Mouse (Mus musculus) embryonic facial prominence, embryonic 14.5 days (tissue): ENCODE results near the gene Ces3a. TPM values are rescaled to one million over a fixed set of nuclear protein-coding genes. Genes with fewer than 3 reads are reported as not detected.

Source experiments
- polyA plus RNA-seq: library from polyadenylated mRNA; unstranded; fragments of >200 nt; fragmentation: Nextera tagmentation; extraction: Ambion mirVana; gene quantifications from 2 replicates; pipeline ENCODE4 v1.2.1, GENCODE M21; 2014

The Ces3a gene
- polyA plus RNA-seq, 1 experiment from 2014 or later = not detected

Other genes with a start within 250 kb of the Ces3a start
- gene Ces2b, start 217.0 kb upstream of the Ces3a start, polyA plus RNA-seq = 0.17 TPM in 1 of 2 replicates, not detected in the other
- gene Ces2c, start 201.5 kb upstream of the Ces3a start, polyA plus RNA-seq = not detected in 2 replicates
- 0.28 and 0.33 TPM in 2 replicates for gene Ces2e, start 122.3 kb upstream of the Ces3a start, polyA plus RNA-seq
- 0.07 and 0.26 TPM in 2 replicates for gene Ces2f, start 101.2 kb upstream of the Ces3a start, polyA plus RNA-seq
- 1.2 and 3.4 TPM in 2 replicates for gene Ces2g, start 86.9 kb upstream of the Ces3a start, polyA plus RNA-seq
- gene Ces2h, start 47.7 kb upstream of the Ces3a start, polyA plus RNA-seq = not detected in 2 replicates
- not detected in 2 replicates for gene Ces3b, start 35.2 kb downstream of the Ces3a start, polyA plus RNA-seq
- gene Ces4a, start 83.2 kb downstream of the Ces3a start, polyA plus RNA-seq = not detected in 2 replicates
- 104 and 112 TPM in 2 replicates for gene Cbfb, start 122.1 kb downstream of the Ces3a start, polyA plus RNA-seq
- gene D230025D16Rik, start 176.5 kb downstream of the Ces3a start, polyA plus RNA-seq = 25.4 and 27.0 TPM in 2 replicates
- gene B3gnt9, start 206.6 kb downstream of the Ces3a start, polyA plus RNA-seq = 37.0 and 42.8 TPM in 2 replicates
- gene Tradd, start 216.0 kb downstream of the Ces3a start, polyA plus RNA-seq = 21.1 and 23.3 TPM in 2 replicates
- gene Fbxl8, start 216.0 kb downstream of the Ces3a start, polyA plus RNA-seq = 2.9 and 3.2 TPM in 2 replicates
- gene Hsf4, start 221.2 kb downstream of the Ces3a start, polyA plus RNA-seq = 0.38 and 0.49 TPM in 2 replicates
- gene Nol3, start 227.5 kb downstream of the Ces3a start, polyA plus RNA-seq = 5.3 and 5.4 TPM in 2 replicates
- 8.1 and 10.6 TPM in 2 replicates for gene 4931428F04Rik, start 241.3 kb downstream of the Ces3a start, polyA plus RNA-seq
- 7.7 and 8.9 TPM in 2 replicates for gene Exoc3l, start 247.5 kb downstream of the Ces3a start, polyA plus RNA-seq
- 72.2 and 73.8 TPM in 2 replicates for gene E2f4, start 249.1 kb downstream of the Ces3a start, polyA plus RNA-seq